Mouse (Mus musculus) liver, embryonic 14.5 days (tissue): Measurements from ENCODE around the gene Fmnl2. TPM values are rescaled to one million over a fixed set of nuclear protein-coding genes. Genes with fewer than 3 reads are reported as not detected.

ENCODE experiments used
- ATAC-seq: fragments of 200-750 bp; cut with Nextera tagmentation; 2 replicates; pipeline ENCODE4 v1.8.0; 2017; ENCODE audit warnings: moderate number of reproducible peaks, mild to moderate bottlenecking, moderate library complexity; ENCODE audit not compliant: insufficient read depth
- DNase-seq, 3 experiments: peaks; one replicate each; pipeline ENCODE4 v3.0.0-alpha.2; 2012 to 2013; ENCODE audit warnings: low read depth in 3 of 3, low spot score in 3 of 3
- H3K27ac ChIP-seq: fragments of 300-500 bp; sonication (generic); 2 replicates; pipeline ENCODE4 v1.5.1; 2014; ENCODE audit warnings: moderate library complexity, mild to moderate bottlenecking, control low read depth, inconsistent platforms
- H3K27me3 ChIP-seq: fragments of 300-500 bp; sonication (generic); 2 replicates; pipeline ENCODE4 v1.6.1; 2014; ENCODE audit warnings: mild to moderate bottlenecking, low read length, moderate library complexity; ENCODE audit not compliant: control insufficient read depth, insufficient read depth
- H3K36me3 ChIP-seq: fragments of 300-500 bp; sonication (generic); replicated peaks from 2 replicates; pipeline ENCODE4 v1.6.1; 2014; ENCODE audit warnings: low read depth; ENCODE audit not compliant: control insufficient read depth, insufficient read depth
- H3K4me1 ChIP-seq, 2 experiments: fragments of 200-500 bp in 1 of 2; fragments of 300-500 bp in 1 of 2; sonication (generic) in 1 of 2; replicated peaks; 2 replicates each; pipeline ENCODE4 v1.6.1; 2012 to 2014; ENCODE audit warnings: antibody characterized with exemption in 1 of 2, inconsistent platforms in 1 of 2, low read length in 1 of 2; ENCODE audit not compliant: control insufficient read depth in 2 of 2, insufficient read depth in 2 of 2
- H3K4me2 ChIP-seq: fragments of 300-500 bp; sonication (generic); 2 replicates; pipeline ENCODE4 v1.6.1; 2014; ENCODE audit warnings: low read depth, mild to moderate bottlenecking, control low read depth, moderate library complexity
- H3K4me3 ChIP-seq, 2 experiments: fragments of 200-500 bp in 1 of 2; fragments of 300-500 bp in 1 of 2; sonication (generic) in 1 of 2; 2 replicates each; pipeline ENCODE4 v1.5.1; 2012 to 2014; ENCODE audit warnings: low read depth in 2 of 2, low read length in 2 of 2, mild to moderate bottlenecking in 2 of 2, control low read depth in 1 of 2, inconsistent platforms in 1 of 2, moderate library complexity in 1 of 2; ENCODE audit not compliant: insufficient read depth in 1 of 2
- H3K9ac ChIP-seq: fragments of 300-500 bp; sonication (generic); replicated peaks from 2 replicates; pipeline ENCODE4 v1.6.1; 2014; ENCODE audit warnings: mild to moderate bottlenecking, control low read depth, moderate library complexity
- H3K9me3 ChIP-seq: fragments of 300-500 bp; sonication (generic); 2 replicates; pipeline ENCODE4 v1.6.1; 2016; ENCODE audit warnings: low read length, mixed read lengths; ENCODE audit not compliant: control insufficient read depth
- CTCF ChIP-seq: IDR thresholded peaks from 2 replicates; pipeline ENCODE4 v1.5.1; 2016; ENCODE audit warnings: antibody characterized with exemption, low read depth, control low read depth
- EP300 ChIP-seq: IDR thresholded peaks from 2 replicates; pipeline ENCODE4 v1.6.1; 2016; ENCODE audit warnings: antibody characterized with exemption, low read depth
- WGBS: fragments of 180-500 bp; shearing (Covaris S2); extraction: QIAGEN DNeasy Blood & Tissue Kit; methylation state at CpG from one replicate; pipeline ENCODE4 v1.1.7; 2014; ENCODE audit not compliant: insufficient replicate concordance; 5-methylcytosine and 5-hydroxymethylcytosine counted together
- polyA plus RNA-seq, 2 experiments: library from polyadenylated mRNA; depleted of rRNA in 1 of 2; stranded (reverse) in 1 of 2; unstranded in 1 of 2; fragments of >200 nt; fragmentation: Nextera tagmentation in 1 of 2; extraction: Ambion mirVana in 1 of 2; gene quantifications; 2 replicates each; pipeline versions ENCODE4 v1.2.1 to v1.2.3; 2012 to 2014

Gene Fmnl2
- polyA plus RNA-seq, 2 experiments, result 0.39 to 0.79 TPM

DNA sequence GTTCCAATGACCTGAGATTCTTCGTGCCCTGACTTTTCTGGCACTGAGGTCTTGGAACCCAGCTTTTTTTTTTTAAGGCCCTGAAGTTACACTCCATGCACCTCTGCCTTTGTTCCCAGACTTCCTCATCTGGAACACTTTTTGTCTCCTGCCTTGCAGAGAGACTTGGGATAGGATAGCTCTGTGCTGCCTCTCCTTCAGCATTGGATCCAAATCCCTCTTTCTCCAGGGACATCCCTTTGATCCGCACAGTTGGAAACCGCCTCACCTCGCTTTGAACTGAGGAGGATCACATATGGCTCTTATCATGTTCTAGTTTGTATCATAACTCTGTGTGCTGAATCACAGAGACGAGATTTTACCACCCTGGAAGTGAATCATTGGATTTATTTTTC is 172.8 kb downstream of the Fmnl2 start:
- TF ChIP-seq EP300 (no peak), CTCF (no peak)
- Histone ChIP-seq H3K4me2 (no peak overlapping the region), H3K4me3 (no peak overlapping the region), H3K4me1 (no peaks in the 10 kb centered on the region), H3K36me3 (no peaks in the 10 kb centered on the region), H3K27me3 (no peaks in the 10 kb centered on the region), H3K9me3 (no peaks in the 10 kb centered on the region), H3K27ac (no peak overlapping the region), H3K9ac (no peak overlapping the region)
- ATAC-seq, result no peak
- WGBS, result 66% methylated on average over 5 of the region's 5 CpGs
- DNase-seq, result no peak

DNA sequence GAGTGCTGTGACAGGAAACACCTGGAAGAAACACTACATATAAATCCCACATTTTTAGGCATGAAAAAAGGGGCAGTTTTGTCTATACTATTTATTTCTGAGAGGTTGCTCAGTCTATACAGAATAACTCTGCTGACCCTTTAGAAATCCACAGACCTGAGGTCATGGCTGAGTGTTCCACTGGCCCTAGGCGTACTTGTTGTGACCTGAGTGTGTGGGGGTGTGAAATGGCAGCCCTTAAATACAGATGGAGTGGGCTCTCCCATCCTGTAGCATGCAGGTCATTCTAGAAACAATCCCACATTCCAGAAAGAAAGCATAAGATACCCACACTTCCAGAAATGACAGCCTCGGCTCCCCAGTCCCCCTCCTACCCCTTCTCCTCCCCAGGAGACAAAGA is 180.6 kb downstream of the Fmnl2 start:
- H3K9me3 ChIP-seq, result no peaks in the 10 kb centered on the region
- DNase-seq, result no peak
- H3K4me2 ChIP-seq, result no peak overlapping the region
- H3K4me3 ChIP-seq, result no peak overlapping the region
- no peaks in the 10 kb centered on the region for H3K27me3 ChIP-seq
- H3K9ac ChIP-seq, result no peak overlapping the region
- TF ChIP-seq CTCF, result no peak
- no peak for TF ChIP-seq EP300
- ATAC-seq, result no peak
- H3K4me1 ChIP-seq, result no peaks in the 10 kb centered on the region
- 48% methylated on average over 2 of the region's 2 CpGs for WGBS
- no peaks in the 10 kb centered on the region for H3K36me3 ChIP-seq
- no peak overlapping the region for H3K27ac ChIP-seq

DNA sequence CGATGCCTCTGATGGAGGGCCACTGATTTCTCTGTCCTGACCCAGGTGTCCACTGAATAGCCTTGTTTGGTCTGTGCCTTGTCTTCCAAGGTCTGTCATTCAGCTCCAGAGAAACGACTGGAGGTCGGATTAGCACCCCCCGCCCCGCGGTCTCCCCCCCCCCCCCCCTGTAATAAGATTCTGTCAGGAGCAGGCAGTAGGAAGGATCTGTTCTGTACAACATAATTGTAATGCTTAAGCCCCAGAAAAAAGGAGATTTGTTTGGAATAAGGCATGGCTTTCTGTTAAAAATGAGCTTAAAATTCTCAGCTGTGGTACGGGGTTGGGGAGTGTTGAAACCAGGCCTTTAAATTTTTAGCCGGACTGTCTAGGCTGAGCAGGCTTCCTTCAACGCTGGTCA is 181.1 kb downstream of the Fmnl2 start:
- Histone ChIP-seq H3K36me3 (no peaks in the 10 kb centered on the region), H3K4me3 (no peak overlapping the region), H3K9me3 (no peaks in the 10 kb centered on the region), H3K27me3 (no peaks in the 10 kb centered on the region), H3K9ac (no peak overlapping the region), H3K27ac (no peak overlapping the region), H3K4me2 (no peak overlapping the region), H3K4me1 (no peaks in the 10 kb centered on the region)
- ATAC-seq (no peak), DNase-seq (no peak)
- 68% methylated on average over 9 of the region's 9 CpGs for WGBS
- TF ChIP-seq CTCF (no peak), EP300 (no peak)

DNA sequence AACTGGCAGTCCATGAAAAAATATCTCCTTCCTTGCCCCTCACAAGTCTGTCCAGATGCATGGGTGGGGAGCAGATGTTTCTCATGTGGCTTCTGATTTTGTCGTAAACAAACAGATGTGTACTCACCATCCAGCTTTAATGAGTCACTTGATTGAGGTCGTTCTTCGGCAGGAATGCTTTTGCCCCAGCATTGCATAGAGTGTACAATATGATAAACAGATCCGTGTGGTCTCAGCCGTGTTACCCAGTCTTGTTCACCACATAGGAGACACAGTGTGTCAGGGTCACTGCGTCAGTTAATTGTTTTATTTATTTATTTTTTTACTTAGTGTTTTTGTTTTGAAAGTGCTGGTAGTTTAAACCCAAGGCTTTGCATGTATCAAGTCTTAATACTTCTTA is 189.4 kb downstream of the Fmnl2 start:
- H3K4me2 ChIP-seq, result no peak overlapping the region
- H3K4me3 ChIP-seq, result no peak overlapping the region
- no peak for TF ChIP-seq CTCF
- TF ChIP-seq EP300, result no peak
- H3K9me3 ChIP-seq, result no peaks in the 10 kb centered on the region
- no peaks in the 10 kb centered on the region for H3K36me3 ChIP-seq
- no peak overlapping the region for H3K9ac ChIP-seq
- H3K4me1 ChIP-seq, result no peaks in the 10 kb centered on the region
- DNase-seq (no peak), ATAC-seq (no peak)
- 63% methylated on average over 6 of the region's 6 CpGs for WGBS
- no peaks in the 10 kb centered on the region for H3K27me3 ChIP-seq
- H3K27ac ChIP-seq, result no peak overlapping the region

DNA sequence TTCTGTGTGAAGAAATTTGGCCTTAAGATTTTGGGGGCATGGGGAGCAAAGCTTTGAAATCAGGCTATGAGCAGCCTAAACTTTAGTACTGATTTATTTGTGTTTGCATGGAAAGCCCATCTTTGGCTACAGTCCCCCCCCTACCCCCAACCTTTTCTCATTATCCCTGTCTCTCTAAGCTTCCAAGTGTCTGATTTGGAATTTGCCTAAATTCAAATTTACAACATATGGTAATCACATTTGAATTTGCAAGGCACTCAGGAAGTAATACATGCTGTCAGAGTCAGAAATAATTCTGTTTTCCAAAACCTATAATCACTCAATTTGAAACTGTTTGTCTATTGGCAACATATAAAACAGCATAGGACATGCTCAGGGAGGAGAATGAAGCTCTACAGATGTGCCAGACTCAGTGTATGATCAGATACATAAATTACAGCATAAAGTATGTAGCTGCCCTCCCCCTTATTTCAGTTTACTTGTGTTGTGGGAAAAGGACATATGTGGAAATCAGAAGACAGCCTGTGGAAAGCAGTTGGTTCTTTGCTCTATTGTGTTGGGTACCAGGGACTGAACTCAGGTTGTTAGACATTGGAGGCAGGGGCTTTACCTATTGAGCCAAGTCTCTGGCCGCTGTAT is 190.2 kb downstream of the Fmnl2 start:
- no peaks in the 10 kb centered on the region for H3K36me3 ChIP-seq
- no peak for ATAC-seq
- WGBS, result 86% methylated on average over 1 of the region's 1 CpGs

More for the DNA sequence above, 190.2 kb downstream of the Fmnl2 start:
- no peak overlapping the region for H3K4me3 ChIP-seq
- TF ChIP-seq CTCF (no peak), EP300 (no peak)
- H3K9ac ChIP-seq, result no peak overlapping the region
- no peaks in the 10 kb centered on the region for H3K4me1 ChIP-seq
- no peak overlapping the region for H3K4me2 ChIP-seq
- no peak for DNase-seq
- H3K27me3 ChIP-seq, result no peaks in the 10 kb centered on the region
- H3K27ac ChIP-seq, result no peak overlapping the region
- H3K9me3 ChIP-seq, result no peaks in the 10 kb centered on the region
